9 mouse cellular contexts compared by ENCODE assay signal in the genomic region with DNA sequence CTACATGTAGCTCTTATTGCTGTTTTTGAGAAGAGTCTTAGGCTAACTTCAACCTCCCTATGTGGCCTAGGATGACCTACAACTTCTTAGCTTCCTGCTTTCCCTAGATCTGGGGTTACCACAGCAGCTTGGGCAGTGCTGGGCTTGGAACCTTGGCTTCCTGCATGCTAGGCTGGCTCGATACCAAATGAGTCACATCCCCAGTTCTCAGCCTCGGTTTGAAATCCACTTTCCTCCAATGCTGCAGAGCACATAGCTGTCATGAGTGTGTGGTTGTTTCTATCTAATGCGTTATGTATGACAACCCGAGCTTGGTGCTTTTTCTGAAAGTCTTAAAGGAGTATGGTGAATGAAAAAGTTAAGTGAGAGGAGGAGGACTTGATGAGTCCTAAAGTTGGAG. TPM values are rescaled to one million over a fixed set of nuclear protein-coding genes. Genes with fewer than 3 reads are reported as not detected.
A peak's percentile ranks its signal among the peaks of the same experiment; 100 is the strongest.
DNase-seq lines count a peak whose midpoint lies in the region; ATAC-seq and TF ChIP-seq lines count a peak whose summit lies in the region.
"Had no signal": no experiment of that assay in that cellular context is flagged by ENCODE, and none has a peak within 500 bp of the region (broad histone marks: within the 10 kb centered on the region; RNA-seq: fewer than 3 reads in every experiment).

No protein-coding gene starts in this region.

- H3K4me3 ChIP-seq in stomach, postnatal 0 days (ENCODE audit: low read depth, low read length): no peak overlapping the region
- no peak overlapping the region for H3K4me3 ChIP-seq in limb, embryonic 10.5 days
- no peak overlapping the region for H3K4me3 ChIP-seq in midbrain, embryonic 16.5 days (ENCODE audit: low read depth, low read length)
- H3K4me3 ChIP-seq: limb, embryonic 12.5 days had no signal

- DNase-seq in right cerebral cortex, adult 18-20 months: peak; percentile 58
- no peak for DNase-seq in right cerebral cortex, postnatal 4 days
- DNase-seq in heart, postnatal 4 days: peak; percentile 51
- DNase-seq in stomach, postnatal 0 days (ENCODE audit: low spot score): peak; percentile 24
- DNase-seq in limb, embryonic 10.5 days (ENCODE audit: low spot score): no peak

- H3K4me2 ChIP-seq in stomach, postnatal 0 days (replicated peaks; ENCODE audit: low read depth): no peak overlapping the region
- no peak overlapping the region for H3K4me2 ChIP-seq in midbrain, embryonic 16.5 days (ENCODE audit: low read length)
- H3K4me2 ChIP-seq: limb, embryonic 12.5 days had no signal

- peak; percentile 67 for ATAC-seq in common myeloid progenitor, adult 5-6 weeks (replicated peaks; ENCODE audit: low read depth, poor library complexity, severe bottlenecking)
- no peak for ATAC-seq in stomach, postnatal 0 days (ENCODE audit: low FRiP score, low TSS enrichment)
- ATAC-seq in midbrain, embryonic 16.5 days: no peak

- WGBS in stomach, postnatal 0 days: 46% methylated on average over 4 of the region's 4 CpGs
- WGBS in limb, embryonic 10.5 days: 87% methylated on average over 4 of the region's 4 CpGs
- 87% methylated on average over 4 of the region's 4 CpGs for WGBS in midbrain, embryonic 16.5 days

- no peak overlapping the region for H3K9ac ChIP-seq in stomach, postnatal 0 days (ENCODE audit: low read length)
- H3K9ac ChIP-seq in midbrain, embryonic 16.5 days (ENCODE audit: low read depth, low read length): no peak overlapping the region
- H3K9ac ChIP-seq: limb, embryonic 12.5 days had no signal

- no peak for TF ChIP-seq EP300 in stomach, postnatal 0 days (optimal IDR thresholded peaks at IDR 0.05)

- no peaks in the 10 kb centered on the region for H3K9me3 ChIP-seq in stomach, postnatal 0 days (ENCODE audit: control insufficient read depth, low read length)
- no peaks in the 10 kb centered on the region for H3K9me3 ChIP-seq in limb, embryonic 10.5 days (replicated peaks)
- H3K9me3 ChIP-seq in midbrain, embryonic 16.5 days (replicated peaks; ENCODE audit: control insufficient read depth, low read length, poor library complexity, severe bottlenecking): no peaks in the 10 kb centered on the region
- H3K9me3 ChIP-seq: limb, embryonic 12.5 days had no signal

- H3K36me3 ChIP-seq in stomach, postnatal 0 days (ENCODE audit: control insufficient read depth, insufficient read depth, low read length): no peaks in the 10 kb centered on the region
- H3K36me3 ChIP-seq in limb, embryonic 10.5 days: no peaks in the 10 kb centered on the region
- H3K36me3 ChIP-seq in midbrain, embryonic 16.5 days (ENCODE audit: control insufficient read depth, insufficient read depth, low read length): no peaks in the 10 kb centered on the region
- H3K36me3 ChIP-seq: limb, embryonic 12.5 days had no signal

- no peaks in the 10 kb centered on the region for H3K4me1 ChIP-seq in stomach, postnatal 0 days (replicated peaks; ENCODE audit: control insufficient read depth, insufficient read depth)
- no peaks in the 10 kb centered on the region for H3K4me1 ChIP-seq in limb, embryonic 10.5 days
- H3K4me1 ChIP-seq in midbrain, embryonic 16.5 days (ENCODE audit: control insufficient read depth, insufficient read depth, low read length): no peaks in the 10 kb centered on the region
- H3K4me1 ChIP-seq: limb, embryonic 12.5 days had no signal

- no peaks in the 10 kb centered on the region for H3K27me3 ChIP-seq in stomach, postnatal 0 days (ENCODE audit: control insufficient read depth, insufficient read depth, low read length)
- no peaks in the 10 kb centered on the region for H3K27me3 ChIP-seq in limb, embryonic 10.5 days (ENCODE audit: low read depth, poor library complexity, severe bottlenecking)
- H3K27me3 ChIP-seq in midbrain, embryonic 16.5 days (ENCODE audit: control insufficient read depth, insufficient read depth, low read depth, low read length): no peaks in the 10 kb centered on the region
- H3K27me3 ChIP-seq: limb, embryonic 12.5 days had no signal

- TF ChIP-seq CTCF in stomach, postnatal 0 days (IDR thresholded peaks at IDR 0.05; ENCODE audit: low read depth): no peak

- H3K27ac ChIP-seq in stomach, postnatal 0 days (replicated peaks): no peak overlapping the region
- H3K27ac ChIP-seq in limb, embryonic 10.5 days: no peak overlapping the region
- H3K27ac ChIP-seq in midbrain, embryonic 16.5 days (ENCODE audit: low read length): no peak overlapping the region
- H3K27ac ChIP-seq: limb, embryonic 12.5 days had no signal

RNA-seq across cellular contexts. Expression of a gene that starts 31.4 kb away (rescaled TPM):
- total RNA-seq in common myeloid progenitor, adult 5-6 weeks (2017): 10.9 and 12.1 TPM in 2 replicates
- total RNA-seq in heart, postnatal 4 days (2021): under 1 TPM; 0.25 to 0.74 TPM
- 0.42 and 0.69 TPM in 2 replicates for polyA plus RNA-seq in stomach, postnatal 0 days (2015; fragmentation: Nextera tagmentation; extraction: Ambion mirVana)
- polyA plus RNA-seq in limb, embryonic 10.5 days (2016; fragmentation: Nextera tagmentation; extraction: Ambion mirVana): not detected in 2 replicates
- polyA plus RNA-seq in midbrain, embryonic 16.5 days (2015; fragmentation: Nextera tagmentation; extraction: Ambion mirVana): 0.06 TPM in 1 of 2 replicates, not detected in the other
- polyA plus RNA-seq: limb, embryonic 12.5 days; neural tube, embryonic 14.5 days had no signal

Comparison
In these comparisons a context has a peak if more than half of its experiments do, and no peak if none do; other contexts are left out.
1. DNase-seq: peak in right cerebral cortex, adult 18-20 months (single experiment), heart, postnatal 4 days (single experiment) and stomach, postnatal 0 days (single experiment); none in right cerebral cortex, postnatal 4 days (single experiment) and limb, embryonic 10.5 days (single experiment).